Mouse (Mus musculus) gonadal fat pad, adult 2 months (tissue): ENCODE results near the gene Vps37d. TPM values are rescaled to one million over a fixed set of nuclear protein-coding genes. Genes with fewer than 3 reads are reported as not detected.

ENCODE experiments used
- DNase-seq: peaks from one replicate; pipeline ENCODE4 v3.0.0-alpha.2; 2012; ENCODE audit warnings: low read depth
- polyA plus RNA-seq: library from polyadenylated mRNA; depleted of rRNA; stranded (reverse); fragments of >200 nt; gene quantifications from 2 replicates; pipeline ENCODE4 v1.2.3, GENCODE M21; 2012; rRNA removed

The Vps37d gene
- polyA plus RNA-seq, 1 experiment: 5.3 TPM

- DNase-seq: no peak
These were observed 48.8 kb downstream of the Vps37d start for GRCm38 (mm10) chr5:135029007-135029854.

GRCm38 (mm10) chr5:135025899-135026298, 52.2 kb downstream of the Vps37d start:
- DNase-seq: no peak

- DNase-seq: no peak
These were observed 53.3 kb downstream of the Vps37d start for GRCm38 (mm10) chr5:135024665-135025224.

GRCm38 (mm10) chr5:135023344-135024173, 54.5 kb downstream of the Vps37d start, which contains the start of gene Stx1a:
Gene Stx1a (plus strand): TSS chr5:135023482.
- DNase-seq: no peak

Other genes starting within 250 kb of the Vps37d start
- gene Tmem270, start 171.5 kb downstream of the Vps37d start, polyA plus RNA-seq: 1.4 and 1.9 TPM in 2 replicates
- 0.23 TPM in 1 of 2 replicates, not detected in the other for gene Cldn13, start 162.7 kb downstream of the Vps37d start, polyA plus RNA-seq
- 52.6 and 54.8 TPM in 2 replicates for gene Mettl27, start 145.9 kb downstream of the Vps37d start, polyA plus RNA-seq
- 118 and 130 TPM in 2 replicates for gene Cldn4, start 131.3 kb downstream of the Vps37d start, polyA plus RNA-seq
- gene Cldn3, start 92.1 kb downstream of the Vps37d start, polyA plus RNA-seq: 374 and 512 TPM in 2 replicates
- 123 and 152 TPM in 2 replicates for gene Abhd11, start 69.1 kb downstream of the Vps37d start, polyA plus RNA-seq
- 6.8 and 8.7 TPM in 2 replicates for gene Stx1a, start 54.8 kb downstream of the Vps37d start, polyA plus RNA-seq
- 24.2 and 27.5 TPM in 2 replicates for gene Dnajc30, start 14.1 kb downstream of the Vps37d start, polyA plus RNA-seq
- 48.9 and 55.8 TPM in 2 replicates for gene Bud23, start 13.3 kb downstream of the Vps37d start, polyA plus RNA-seq
- 84.5 and 86.8 TPM in 2 replicates for gene Mlxipl, start 11.6 kb upstream of the Vps37d start, polyA plus RNA-seq
- 18.3 and 18.8 TPM in 2 replicates for gene Tbl2, start 71.4 kb upstream of the Vps37d start, polyA plus RNA-seq
- 39.3 and 47.4 TPM in 2 replicates for gene Bcl7b, start 90.0 kb upstream of the Vps37d start, polyA plus RNA-seq
- 17.4 and 20.9 TPM in 2 replicates for gene Baz1b, start 109.0 kb upstream of the Vps37d start, polyA plus RNA-seq
- gene Fzd9, start 173.0 kb upstream of the Vps37d start, polyA plus RNA-seq: 0.39 and 0.43 TPM in 2 replicates